Mouse (Mus musculus) liver, embryonic 11.5 days (tissue): Measurements from ENCODE around the gene Trpm1. TPM values are rescaled to one million over a fixed set of nuclear protein-coding genes. Genes with fewer than 3 reads are reported as not detected.

Source experiments
- ATAC-seq: fragments of 200-750 bp; cut with Nextera tagmentation; replicated peaks from 2 replicates; pipeline ENCODE4 v1.8.0; 2017; ENCODE audit warnings: moderate number of reproducible peaks, mild to moderate bottlenecking, moderate TSS enrichment, moderate library complexity; ENCODE audit not compliant: low FRiP score
- DNase-seq: peaks from one replicate; pipeline ENCODE4 v3.0.0-alpha.2; 2017; ENCODE audit warnings: low spot score
- H3K27ac ChIP-seq: fragments of 300-500 bp; sonication (generic); 2 replicates; pipeline ENCODE4 v1.5.1; 2014; ENCODE audit warnings: mild to moderate bottlenecking, low read depth, low read length, control low read depth
- H3K27me3 ChIP-seq: fragments of 300-500 bp; sonication (generic); replicated peaks from 2 replicates; pipeline ENCODE4 v1.6.1; 2014; ENCODE audit warnings: low read length, mixed read lengths; ENCODE audit not compliant: control insufficient read depth, insufficient read depth
- H3K36me3 ChIP-seq: fragments of 300-500 bp; sonication (generic); 2 replicates; pipeline ENCODE4 v1.6.1; 2014; ENCODE audit warnings: mild to moderate bottlenecking, low read length, moderate library complexity, mixed read lengths; ENCODE audit not compliant: control insufficient read depth, insufficient read depth
- H3K4me1 ChIP-seq: fragments of 300-500 bp; sonication (generic); replicated peaks from 2 replicates; pipeline ENCODE4 v1.6.1; 2014; ENCODE audit warnings: low read length, mixed read lengths; ENCODE audit not compliant: control insufficient read depth, insufficient read depth
- H3K4me2 ChIP-seq: fragments of 300-500 bp; sonication (generic); 2 replicates; pipeline ENCODE4 v1.6.1; 2014; ENCODE audit warnings: mild to moderate bottlenecking, control low read depth, moderate library complexity
- H3K4me3 ChIP-seq: fragments of 300-500 bp; sonication (generic); 2 replicates; pipeline ENCODE4 v1.5.1; 2014; ENCODE audit warnings: low read depth, low read length, control low read depth
- H3K9ac ChIP-seq: fragments of 300-500 bp; sonication (generic); 2 replicates; pipeline ENCODE4 v1.6.1; 2014; ENCODE audit warnings: low read depth, low read length, control low read depth
- H3K9me3 ChIP-seq: fragments of 300-500 bp; sonication (generic); 2 replicates; pipeline ENCODE4 v1.6.1; 2016; ENCODE audit warnings: low read length, inconsistent platforms, mixed read lengths; ENCODE audit not compliant: control insufficient read depth
- WGBS: fragments of 180-500 bp; shearing (Covaris S2); extraction: QIAGEN DNeasy Blood & Tissue Kit; methylation state at CpG from one replicate; pipeline ENCODE4 v1.1.7; 2014; 5-methylcytosine and 5-hydroxymethylcytosine counted together
- polyA plus RNA-seq: library from polyadenylated mRNA; unstranded; fragments of >200 nt; fragmentation: Nextera tagmentation; extraction: Ambion mirVana; gene quantifications from 2 replicates; pipeline ENCODE4 v1.2.1, GENCODE M21; 2014

Trpm1 gene
- polyA plus RNA-seq, 1 experiment from 2014 or later, result 0.21 TPM

DNA sequence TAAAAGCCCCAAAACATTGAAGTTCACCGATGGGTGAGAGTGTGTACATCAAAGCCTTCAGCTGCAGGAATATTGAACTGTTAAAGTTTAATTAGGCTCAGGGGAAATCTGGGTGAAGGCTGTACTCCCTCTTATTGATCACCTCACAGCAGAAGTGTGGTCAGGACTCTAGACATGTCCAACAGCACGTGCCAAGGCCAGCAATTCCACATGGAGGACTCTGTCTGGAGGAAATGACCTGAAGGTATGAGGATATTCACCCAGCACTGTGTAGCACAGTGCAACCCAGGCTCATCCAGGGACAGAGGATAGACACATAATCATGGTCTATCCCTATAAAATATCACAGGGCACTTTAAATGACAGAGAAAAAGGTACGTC lies 32.3 kb downstream of the Trpm1 start:
- DNase-seq, result no peak
- WGBS, result 70% methylated on average over 3 of the region's 3 CpGs
- H3K36me3 ChIP-seq, result no peaks in the 10 kb centered on the region
- H3K27me3 ChIP-seq, result no peaks in the 10 kb centered on the region
- H3K4me1 ChIP-seq, result no peaks in the 10 kb centered on the region
- H3K9me3 ChIP-seq, result no peaks in the 10 kb centered on the region
- no peak overlapping the region for H3K9ac ChIP-seq
- no peak overlapping the region for H3K4me3 ChIP-seq
- no peak overlapping the region for H3K27ac ChIP-seq
- no peak; the same call in 1 of the 2 replicates for ATAC-seq
- H3K4me2 ChIP-seq, result no peak overlapping the region

- no peaks in the 10 kb centered on the region for H3K9me3 ChIP-seq
- ATAC-seq (no peak), DNase-seq (no peak)
- H3K4me2 ChIP-seq, result no peak overlapping the region
- H3K4me3 ChIP-seq, result no peak overlapping the region
- no peaks in the 10 kb centered on the region for H3K36me3 ChIP-seq
- 58% methylated on average over 14 of the region's 14 CpGs for WGBS
- H3K4me1 ChIP-seq, result peaks cover 3% of the 10 kb centered on the region; the same call in 1 of the 2 replicates
- H3K9ac ChIP-seq, result no peak overlapping the region
- no peaks in the 10 kb centered on the region for H3K27me3 ChIP-seq
- H3K27ac ChIP-seq, result no peak overlapping the region
Observed at GRCm38 (mm10) chr7:64192261-64192943, 38.8 kb downstream of the Trpm1 start.

GRCm38 (mm10) chr7:64193476-64193875 lies 39.8 kb downstream of the Trpm1 start:
- no peak overlapping the region for H3K9ac ChIP-seq
- H3K4me1 ChIP-seq, result peaks cover 3% of the 10 kb centered on the region; the same call in 1 of the 2 replicates
- H3K4me3 ChIP-seq, result no peak overlapping the region
- no peak overlapping the region for H3K27ac ChIP-seq
- H3K27me3 ChIP-seq, result no peaks in the 10 kb centered on the region
- no peak for DNase-seq
- H3K4me2 ChIP-seq, result no peak overlapping the region
- 64% methylated on average over 5 of the region's 5 CpGs for WGBS
- H3K36me3 ChIP-seq, result no peaks in the 10 kb centered on the region
- no peaks in the 10 kb centered on the region for H3K9me3 ChIP-seq
- no peak for ATAC-seq

DNA sequence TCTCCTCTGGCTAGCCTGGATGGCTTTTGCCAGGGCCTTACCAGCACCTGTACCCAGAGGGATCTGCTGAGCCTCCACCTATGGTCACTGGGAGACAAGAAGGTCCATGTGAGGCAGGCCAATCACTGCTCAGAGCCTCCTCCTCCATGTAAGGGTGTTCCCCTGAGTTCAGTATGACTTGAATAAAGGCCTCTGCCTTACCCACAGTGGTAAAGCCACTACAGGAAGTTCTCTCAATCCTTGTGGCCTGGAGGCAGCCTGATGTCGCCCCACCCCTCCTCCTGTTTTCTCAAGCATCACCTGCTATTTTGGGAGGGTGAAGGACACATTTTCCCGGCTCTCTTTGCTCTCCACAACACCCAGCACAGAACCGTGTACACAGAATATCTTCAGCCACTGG lies 42.5 kb downstream of the Trpm1 start:
- no peak for DNase-seq
- Histone ChIP-seq H3K36me3 (no peaks in the 10 kb centered on the region), H3K4me3 (no peak overlapping the region), H3K9me3 (no peaks in the 10 kb centered on the region), H3K9ac (no peak overlapping the region), H3K27me3 (no peaks in the 10 kb centered on the region), H3K4me2 (no peak overlapping the region), H3K4me1 (peaks cover 3% of the 10 kb centered on the region; the same call in 1 of the 2 replicates), H3K27ac (no peak overlapping the region)
- ATAC-seq, result no peak
- 66% methylated on average over 3 of the region's 3 CpGs for WGBS

DNA sequence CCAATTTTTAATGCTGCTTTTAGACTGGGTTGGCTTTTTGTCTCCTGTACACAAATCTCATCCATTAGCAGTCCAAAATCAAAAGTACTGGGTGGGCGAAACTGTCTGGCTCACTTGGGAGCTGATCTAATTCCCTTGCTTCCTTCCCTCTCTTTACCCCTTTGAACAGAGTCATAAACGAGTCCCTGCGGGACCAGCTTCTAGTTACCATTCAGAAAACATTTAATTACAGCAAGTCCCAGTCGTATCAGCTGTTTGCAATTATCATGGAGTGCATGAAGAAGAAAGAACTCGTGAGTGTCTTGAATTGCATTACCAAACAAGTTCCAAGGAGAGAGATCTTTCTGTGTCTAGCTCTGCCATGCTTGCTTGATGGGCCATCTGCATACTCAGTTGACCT lies 55.1 kb downstream of the Trpm1 start:
- Histone ChIP-seq H3K36me3 (no peaks in the 10 kb centered on the region), H3K4me2 (no peak overlapping the region), H3K4me1 (no peaks in the 10 kb centered on the region), H3K9me3 (no peaks in the 10 kb centered on the region), H3K9ac (no peak overlapping the region), H3K4me3 (no peak overlapping the region), H3K27me3 (no peaks in the 10 kb centered on the region), H3K27ac (no peak overlapping the region)
- no peak for DNase-seq
- WGBS, result 65% methylated on average over 5 of the region's 5 CpGs
- no peak for ATAC-seq

- ATAC-seq (no peak), DNase-seq (no peak)
- H3K4me1 ChIP-seq, result no peaks in the 10 kb centered on the region
- no peak overlapping the region for H3K9ac ChIP-seq
- H3K4me3 ChIP-seq, result no peak overlapping the region
- 79% methylated on average over 4 of the region's 4 CpGs for WGBS
- no peaks in the 10 kb centered on the region for H3K9me3 ChIP-seq
- H3K27me3 ChIP-seq, result no peaks in the 10 kb centered on the region
- H3K27ac ChIP-seq, result no peak overlapping the region
- H3K36me3 ChIP-seq, result no peaks in the 10 kb centered on the region
- no peak overlapping the region for H3K4me2 ChIP-seq
Observed at GRCm38 (mm10) chr7:64212870-64213269, 59.2 kb downstream of the Trpm1 start.

GRCm38 (mm10) chr7:64214066-64214465 lies 60.4 kb downstream of the Trpm1 start:
- no peak overlapping the region for H3K4me3 ChIP-seq
- ATAC-seq (no peak), DNase-seq (no peak)
- no peaks in the 10 kb centered on the region for H3K4me1 ChIP-seq
- H3K27ac ChIP-seq, result no peak overlapping the region
- H3K9me3 ChIP-seq, result no peaks in the 10 kb centered on the region
- WGBS, result 69% methylated on average over 4 of the region's 4 CpGs
- no peaks in the 10 kb centered on the region for H3K36me3 ChIP-seq
- no peak overlapping the region for H3K9ac ChIP-seq
- H3K27me3 ChIP-seq, result no peaks in the 10 kb centered on the region
- no peak overlapping the region for H3K4me2 ChIP-seq

- Histone ChIP-seq H3K27ac (no peak overlapping the region), H3K4me2 (no peak overlapping the region), H3K9ac (no peak overlapping the region), H3K4me1 (no peaks in the 10 kb centered on the region), H3K36me3 (no peaks in the 10 kb centered on the region), H3K27me3 (no peaks in the 10 kb centered on the region), H3K9me3 (no peaks in the 10 kb centered on the region), H3K4me3 (no peak overlapping the region)
- 72% methylated on average over 4 of the region's 4 CpGs for WGBS
- no peak for ATAC-seq
- DNase-seq, result no peak
Observed at GRCm38 (mm10) chr7:64215613-64216012, 62.0 kb downstream of the Trpm1 start.

GRCm38 (mm10) chr7:64217428-64217827 lies 63.8 kb downstream of the Trpm1 start:
- Histone ChIP-seq H3K36me3 (no peaks in the 10 kb centered on the region), H3K9me3 (no peaks in the 10 kb centered on the region), H3K4me1 (no peaks in the 10 kb centered on the region), H3K27me3 (no peaks in the 10 kb centered on the region), H3K4me2 (no peak overlapping the region), H3K27ac (no peak overlapping the region), H3K4me3 (no peak overlapping the region), H3K9ac (no peak overlapping the region)
- DNase-seq (no peak), ATAC-seq (no peak)
- WGBS, result 68% methylated on average over 7 of the region's 7 CpGs
